Comparison of ENCODE assay signal across 8 mouse cellular contexts in genomic region chr8:71397701-71398100, GRCm38 (mm10). TPM values are rescaled to one million over a fixed set of nuclear protein-coding genes. Genes with fewer than 3 reads are reported as not detected.
A peak's percentile ranks its signal among the peaks of the same experiment; 100 is the strongest.
DNase-seq lines count a peak whose midpoint lies in the region; ATAC-seq and TF ChIP-seq lines count a peak whose summit lies in the region.

No protein-coding gene starts in this region.

- peaks cover 35% of the 10 kb centered on the region for H3K4me1 ChIP-seq in erythroblast, embryonic 14.5 days (ENCODE audit: control insufficient read depth)
- peaks cover 5% of the 10 kb centered on the region; the same call in 1 of the 2 replicates for H3K4me1 ChIP-seq in limb, embryonic 14.5 days (ENCODE audit: control insufficient read depth, insufficient read depth, low read length)

- H3K27ac ChIP-seq in limb, embryonic 14.5 days (replicated peaks; ENCODE audit: low read depth, low read length) = no peak overlapping the region

- H3K4me2 ChIP-seq in limb, embryonic 14.5 days (replicated peaks; ENCODE audit: low read depth, low read length, severe bottlenecking) = peak overlapping the region; percentile 86

- no peak for TF ChIP-seq POLR2A in limb, embryonic 14.5 days (IDR thresholded peaks at IDR 0.05; ENCODE audit: borderline replicate concordance, extremely low read depth, insufficient read depth, insufficient read length)

- no peaks in the 10 kb centered on the region for H3K27me3 ChIP-seq in erythroblast, embryonic 14.5 days (ENCODE audit: control insufficient read depth)
- H3K27me3 ChIP-seq in limb, embryonic 14.5 days (ENCODE audit: control insufficient read depth, insufficient read depth, low read length) = no peaks in the 10 kb centered on the region

- H3K9me3 ChIP-seq in erythroblast, embryonic 14.5 days (ENCODE audit: control insufficient read depth, low read length) = no peaks in the 10 kb centered on the region
- no peaks in the 10 kb centered on the region for H3K9me3 ChIP-seq in limb, embryonic 14.5 days (ENCODE audit: control insufficient read depth, low read length)

- no peak for ATAC-seq in erythroblast, adult 5-6 weeks (replicated peaks; ENCODE audit: low FRiP score, poor library complexity, severe bottlenecking)
- no peak for ATAC-seq in limb, embryonic 14.5 days (ENCODE audit: low FRiP score, low read depth)
- ATAC-seq in monocyte, adult 5-6 weeks (replicated peaks; ENCODE audit: insufficient number of reproducible peaks, low FRiP score, low TSS enrichment, poor library complexity, severe bottlenecking) = no peak

- peak overlapping the region; percentile 83; the same call in 1 of the 2 replicates for H3K9ac ChIP-seq in limb, embryonic 14.5 days (ENCODE audit: low read depth, low read length, severe bottlenecking)

- H3K36me3 ChIP-seq in erythroblast, embryonic 14.5 days (ENCODE audit: control insufficient read depth) = peaks cover 36% of the 10 kb centered on the region
- H3K36me3 ChIP-seq in limb, embryonic 14.5 days (ENCODE audit: control insufficient read depth, insufficient read depth, low read length) = peaks cover 19% of the 10 kb centered on the region

- DNase-seq in urinary bladder, adult 2 months (ENCODE audit: low spot score) = peak; percentile 19
- no peak for DNase-seq in urinary bladder, postnatal 25 days (ENCODE audit: low spot score)
- DNase-seq in limb, embryonic 14.5 days (ENCODE audit: low spot score) = no peak
- DNase-seq in layer of hippocampus, postnatal 36 days = no peak
- no peak for DNase-seq in spleen, adult 12 weeks (ENCODE audit: low spot score)

- peak overlapping the region; percentile 70 for H3K4me3 ChIP-seq in erythroblast, embryonic 14.5 days (replicated peaks)
- H3K4me3 ChIP-seq in limb, embryonic 14.5 days (replicated peaks; ENCODE audit: low read length) = peak overlapping the region; percentile 83

- WGBS in limb, embryonic 14.5 days = 83% methylated on average over 12 of the region's 12 CpGs

RNA-seq across cellular contexts. Expression of gene Babam1, which starts 1.0 kb away (rescaled TPM):
- 15.4 and 18.1 TPM in 2 replicates for polyA plus RNA-seq in erythroblast, embryonic 14.5 days (2012)
- total RNA-seq in erythroblast, adult 5-6 weeks (2015; ENCODE audit: low replicate concordance) = 31.9 and 60.8 TPM in 2 replicates
- total RNA-seq in erythroblast, adult 5-6 weeks (2017; ENCODE audit: low replicate concordance) = 29.0 and 35.2 TPM in 2 replicates
- polyA plus RNA-seq in urinary bladder, adult 2 months (2012; rRNA removed) = 87.3 and 92.4 TPM in 2 replicates
- polyA plus RNA-seq in limb, embryonic 14.5 days (2012; rRNA removed) = 117 and 122 TPM in 2 replicates
- polyA plus RNA-seq in limb, embryonic 14.5 days (2014; fragmentation: Nextera tagmentation; extraction: Ambion mirVana) = 87.7 and 88.6 TPM in 2 replicates
- 49.7 to 68.7 TPM (median 61.4 TPM) in 3 replicates for total RNA-seq in monocyte, adult 5-6 weeks (2017)
- 10 to 100 TPM; 92.1 to 93.4 TPM for total RNA-seq in layer of hippocampus, postnatal 36 days (2021)

RNA-seq across cellular contexts. Expression of gene Ushbp1, which starts 2.1 kb away (rescaled TPM):
- polyA plus RNA-seq in erythroblast, embryonic 14.5 days (2012) = 0.03 and 0.10 TPM in 2 replicates
- not detected in 2 replicates for total RNA-seq in erythroblast, adult 5-6 weeks (2015; ENCODE audit: low replicate concordance)
- not detected in 2 replicates for total RNA-seq in erythroblast, adult 5-6 weeks (2017; ENCODE audit: low replicate concordance)
- polyA plus RNA-seq in urinary bladder, adult 2 months (2012; rRNA removed) = 22.0 and 23.9 TPM in 2 replicates
- 15.7 and 16.7 TPM in 2 replicates for polyA plus RNA-seq in limb, embryonic 14.5 days (2012; rRNA removed)
- 7.6 and 9.1 TPM in 2 replicates for polyA plus RNA-seq in limb, embryonic 14.5 days (2014; fragmentation: Nextera tagmentation; extraction: Ambion mirVana)
- 0.10 TPM in 1 of 3 replicates, not detected in the others for total RNA-seq in monocyte, adult 5-6 weeks (2017)
- 1 to 10 TPM; 3.6 to 5.1 TPM for total RNA-seq in layer of hippocampus, postnatal 36 days (2021)

RNA-seq across cellular contexts. Expression of gene Ankle1, which starts 8.1 kb away (rescaled TPM):
- 17.4 and 17.5 TPM in 2 replicates for polyA plus RNA-seq in erythroblast, embryonic 14.5 days (2012)
- 8.2 and 10.8 TPM in 2 replicates for total RNA-seq in erythroblast, adult 5-6 weeks (2015; ENCODE audit: low replicate concordance)
- total RNA-seq in erythroblast, adult 5-6 weeks (2017; ENCODE audit: low replicate concordance) = 35.5 and 44.7 TPM in 2 replicates
- polyA plus RNA-seq in urinary bladder, adult 2 months (2012; rRNA removed) = 1.9 and 2.6 TPM in 2 replicates
- 60.7 and 70.5 TPM in 2 replicates for polyA plus RNA-seq in limb, embryonic 14.5 days (2012; rRNA removed)
- polyA plus RNA-seq in limb, embryonic 14.5 days (2014; fragmentation: Nextera tagmentation; extraction: Ambion mirVana) = 17.0 and 21.8 TPM in 2 replicates
- total RNA-seq in monocyte, adult 5-6 weeks (2017) = 0.48 TPM in 1 of 3 replicates, not detected in the others
- under 1 TPM; 0.27 to 0.46 TPM for total RNA-seq in layer of hippocampus, postnatal 36 days (2021)

RNA-seq across cellular contexts. Expression of gene Nr2f6, which starts 15.9 kb away (rescaled TPM):
- 0.41 and 0.60 TPM in 2 replicates for polyA plus RNA-seq in erythroblast, embryonic 14.5 days (2012)
- 1.7 and 6.9 TPM in 2 replicates for total RNA-seq in erythroblast, adult 5-6 weeks (2015; ENCODE audit: low replicate concordance)
- 0.42 and 0.94 TPM in 2 replicates for total RNA-seq in erythroblast, adult 5-6 weeks (2017; ENCODE audit: low replicate concordance)
- 65.7 and 75.0 TPM in 2 replicates for polyA plus RNA-seq in urinary bladder, adult 2 months (2012; rRNA removed)
- 80.8 and 113 TPM in 2 replicates for polyA plus RNA-seq in limb, embryonic 14.5 days (2012; rRNA removed)
- polyA plus RNA-seq in limb, embryonic 14.5 days (2014; fragmentation: Nextera tagmentation; extraction: Ambion mirVana) = 63.1 and 66.9 TPM in 2 replicates
- 3.4 to 11.6 TPM (median 9.4 TPM) in 3 replicates for total RNA-seq in monocyte, adult 5-6 weeks (2017)
- 10 to 100 TPM; 42.6 to 47.1 TPM for total RNA-seq in layer of hippocampus, postnatal 36 days (2021)

RNA-seq across cellular contexts. Expression of gene Ocel1, which starts 26.6 kb away (rescaled TPM):
- 6.6 and 7.5 TPM in 2 replicates for polyA plus RNA-seq in erythroblast, embryonic 14.5 days (2012)
- 2.1 and 4.0 TPM in 2 replicates for total RNA-seq in erythroblast, adult 5-6 weeks (2015; ENCODE audit: low replicate concordance)
- total RNA-seq in erythroblast, adult 5-6 weeks (2017; ENCODE audit: low replicate concordance) = 2.6 and 3.2 TPM in 2 replicates
- 10.3 and 12.0 TPM in 2 replicates for polyA plus RNA-seq in urinary bladder, adult 2 months (2012; rRNA removed)
- 4.2 and 4.6 TPM in 2 replicates for polyA plus RNA-seq in limb, embryonic 14.5 days (2012; rRNA removed)
- polyA plus RNA-seq in limb, embryonic 14.5 days (2014; fragmentation: Nextera tagmentation; extraction: Ambion mirVana) = 3.8 and 4.3 TPM in 2 replicates
- 11.9 to 24.2 TPM (median 16.3 TPM) in 3 replicates for total RNA-seq in monocyte, adult 5-6 weeks (2017)
- total RNA-seq in layer of hippocampus, postnatal 36 days (2021) = 10 to 100 TPM; 12.1 to 14.1 TPM
